Mouse (Mus musculus): ENCODE measurements around the gene Tulp1.
A peak's percentile ranks its signal among the peaks of the same experiment; 100 is the strongest.
"Not testable (repeated sequence)": the region's sequence is repeated elsewhere in the genome, so short reads cannot be mapped to it uniquely, and the experiment has no call there.

Gene Tulp1

DNA sequence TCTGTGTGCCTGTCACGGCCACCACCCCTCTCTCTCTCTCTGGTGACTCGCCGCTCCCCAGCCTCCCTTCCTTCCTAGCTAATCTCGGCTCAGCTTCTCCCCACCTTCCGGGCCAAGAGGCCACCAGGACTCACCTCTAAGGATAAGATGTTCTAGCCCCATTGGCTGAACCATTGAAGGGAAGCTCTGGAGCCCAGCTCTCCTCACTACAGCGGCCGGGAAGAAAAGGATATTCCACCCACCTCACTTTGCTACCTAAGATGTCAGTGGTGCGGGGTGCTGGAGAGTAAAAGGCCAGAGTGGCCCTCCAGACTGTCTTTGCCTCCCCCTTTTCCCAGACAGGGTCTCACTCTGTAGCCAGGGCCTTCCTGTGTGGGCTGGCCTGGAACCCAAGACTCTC is at the start of gene Tulp1:
Gene Tulp1, minus strand, starts transcription at position 101 of the 400 bp plus-strand sequence.
- no peak for DNase-seq (ENCODE audit: low spot score)

DNA sequence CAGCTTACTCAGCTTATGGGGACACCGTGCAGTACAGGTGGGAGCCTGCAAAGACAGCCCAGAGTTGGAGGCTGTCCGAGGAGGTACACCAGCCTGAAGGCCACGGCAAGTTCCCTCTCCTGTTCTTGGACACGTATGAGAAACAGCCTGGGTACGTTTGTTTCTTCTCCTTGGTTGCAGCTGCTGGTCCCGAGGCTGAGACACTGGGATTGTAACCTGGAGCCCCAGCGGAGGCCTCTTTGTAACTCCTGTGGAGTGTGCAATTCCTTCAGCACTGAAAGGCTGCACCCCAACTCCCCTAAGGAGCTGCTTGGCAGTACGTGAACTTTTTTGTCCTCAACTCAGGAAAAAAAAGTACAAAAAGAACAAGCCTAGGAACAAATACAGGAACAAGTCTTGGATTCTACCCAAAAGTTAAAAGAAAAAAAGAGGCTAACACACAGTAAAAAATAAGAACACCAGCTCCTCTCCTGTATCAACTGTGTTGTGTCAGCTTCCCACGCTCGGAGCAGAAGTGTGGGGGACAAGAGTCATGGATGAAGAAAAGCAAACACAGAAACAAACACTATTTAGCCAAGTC is 46.4 kb upstream of the Tulp1 start:
- no peak for DNase-seq (ENCODE audit: low spot score)

DNA sequence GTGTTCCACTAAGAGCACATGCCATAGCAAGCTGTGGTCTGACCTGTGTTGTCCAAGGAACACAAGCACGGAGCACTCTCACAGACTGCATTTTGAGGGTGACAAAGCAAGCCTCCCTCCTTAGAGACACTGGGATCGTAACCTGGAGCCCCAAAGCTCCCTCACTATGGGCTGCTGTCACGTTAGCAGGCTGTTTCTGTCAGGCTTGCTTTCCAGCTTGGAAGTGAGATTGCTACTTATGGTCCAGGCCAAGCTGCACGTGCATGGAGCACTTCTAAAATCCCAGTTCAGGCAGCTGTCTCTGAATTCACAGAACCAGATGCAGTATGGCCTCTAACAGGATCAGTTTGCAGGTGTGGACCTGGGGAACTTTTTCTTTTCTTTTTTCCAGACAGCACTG is 45.7 kb upstream of the Tulp1 start:
- no peak for DNase-seq (ENCODE audit: low spot score)

DNA sequence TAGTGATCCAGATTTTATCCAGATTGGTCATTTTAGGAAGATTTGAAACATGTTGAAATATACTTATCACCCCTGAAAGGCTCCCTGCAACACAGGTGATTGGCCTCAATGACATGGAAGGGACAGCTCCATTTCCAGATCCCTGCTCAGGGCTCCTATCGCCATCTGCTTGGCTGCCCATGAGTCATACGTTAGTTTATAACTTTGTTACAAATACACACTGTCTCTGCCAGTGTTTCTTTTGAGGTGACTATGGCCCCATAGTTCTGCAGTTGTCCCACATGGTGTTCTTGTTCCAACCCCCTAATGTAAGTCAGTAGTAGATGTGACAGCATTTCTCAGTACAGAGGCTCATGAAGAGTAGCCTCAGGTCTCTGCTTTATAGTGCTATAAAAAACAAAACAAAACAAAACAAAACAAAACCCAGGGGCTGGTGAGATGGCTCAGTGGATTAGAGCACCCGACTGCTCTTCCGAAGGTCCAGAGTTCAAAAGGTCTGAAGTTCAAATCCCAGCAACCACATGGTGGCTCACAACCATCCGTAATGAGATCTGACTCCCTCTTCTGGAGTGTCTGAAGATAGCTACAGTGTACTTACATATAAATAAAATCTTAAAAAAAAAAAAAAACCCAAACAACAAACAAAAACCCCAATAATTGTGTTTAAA is 43.4 kb upstream of the Tulp1 start:
- no peak for DNase-seq (ENCODE audit: low spot score)

DNA sequence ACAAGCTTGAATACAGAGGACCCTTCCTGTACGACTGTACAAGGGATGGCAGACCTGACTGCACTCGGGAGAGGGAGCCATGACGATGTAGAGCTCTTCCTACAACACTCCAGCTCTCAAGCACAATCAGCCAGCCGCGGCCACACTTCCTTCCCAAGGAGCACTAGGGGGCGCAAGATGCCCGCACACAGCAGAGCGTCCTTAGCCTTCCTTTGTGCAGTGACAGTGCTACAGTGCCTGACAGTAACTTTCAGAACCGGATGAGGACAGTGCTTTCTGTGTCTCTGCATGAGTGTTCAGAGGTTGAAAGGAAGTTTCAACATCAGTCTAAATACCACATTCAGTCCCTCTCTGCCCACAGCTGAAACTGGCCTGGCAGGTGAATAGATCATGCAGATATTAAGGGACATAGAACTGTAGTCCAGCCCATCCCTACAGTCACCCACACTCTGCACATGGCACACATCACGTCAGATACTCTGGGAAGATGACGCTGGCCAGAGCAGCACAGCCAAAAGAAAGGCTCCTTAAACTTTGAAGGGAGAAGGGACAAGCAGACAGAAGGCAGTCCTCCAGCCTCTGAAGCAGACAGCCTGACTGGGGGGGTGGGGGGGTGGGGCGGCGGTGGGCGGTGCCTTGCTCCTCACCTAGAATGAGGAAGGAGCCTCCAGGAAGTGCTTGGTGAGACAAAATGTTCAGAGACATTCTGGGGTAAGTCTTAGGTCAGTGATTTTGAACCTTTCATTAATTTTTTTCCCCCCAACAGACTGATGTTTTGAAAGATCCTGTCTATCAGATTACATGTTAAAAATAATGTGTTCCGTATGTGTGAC is 42.6 kb upstream of the Tulp1 start:
- DNase-seq (ENCODE audit: low spot score) = peak; percentile 87

DNA sequence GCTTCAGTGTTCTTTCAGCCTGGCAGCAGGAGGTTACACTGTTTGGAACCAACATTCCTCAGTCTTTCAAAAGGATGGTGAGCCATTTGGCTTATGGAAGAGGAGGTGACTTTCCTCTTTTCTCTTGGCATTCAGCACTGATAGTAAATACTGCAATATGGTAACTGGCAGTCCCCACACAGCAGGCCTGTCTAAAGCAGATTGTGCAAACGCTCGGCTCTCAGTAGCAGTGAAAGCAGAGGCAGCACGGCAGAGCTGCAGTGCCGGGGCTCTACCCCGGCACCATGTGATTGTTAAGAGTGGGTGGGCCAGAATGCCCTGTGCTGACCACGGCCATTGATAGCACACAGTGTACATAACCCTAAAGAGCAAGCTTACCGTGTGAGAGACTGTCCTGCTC is 41.4 kb upstream of the Tulp1 start:
- no peak for DNase-seq (ENCODE audit: low spot score)

DNA sequence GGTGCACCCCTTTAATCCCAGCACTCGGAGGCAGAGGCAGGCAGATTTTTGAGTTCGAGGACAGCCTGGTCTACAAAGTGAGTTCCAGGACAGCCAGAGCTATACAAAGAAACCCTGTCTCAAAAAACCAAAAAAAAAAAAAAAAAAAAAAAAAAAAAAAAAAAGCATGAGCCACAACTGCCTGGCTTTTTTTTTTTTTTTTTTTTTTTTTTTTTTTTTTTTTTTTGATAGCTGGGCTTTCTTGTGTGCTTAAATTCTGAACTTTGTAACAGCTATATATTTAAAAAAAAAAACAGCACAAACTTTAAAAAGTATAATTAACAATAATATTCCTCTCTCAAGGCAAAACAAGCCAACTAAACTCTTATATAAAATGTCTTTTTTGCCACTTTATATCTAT is 39.7 kb upstream of the Tulp1 start:
- DNase-seq (ENCODE audit: low spot score) = not testable (repeated sequence)

DNA sequence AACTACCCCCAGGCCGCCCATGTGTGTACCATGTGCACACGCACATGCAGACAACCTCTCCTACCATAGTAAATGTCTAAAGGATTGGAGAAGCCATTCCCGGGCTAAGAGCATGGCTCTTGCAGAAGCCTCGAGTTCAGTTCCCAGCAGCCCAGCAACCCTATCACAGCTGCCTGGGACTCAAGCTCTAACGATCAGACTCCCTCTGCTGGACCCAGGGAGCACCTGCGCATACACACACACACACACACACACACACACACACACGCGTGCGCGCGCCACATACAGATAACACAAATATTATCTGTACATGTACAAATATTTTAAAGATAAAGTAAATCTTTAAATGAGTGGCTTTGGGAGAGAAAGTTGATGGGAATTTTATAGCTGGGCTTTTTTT is 39.3 kb upstream of the Tulp1 start:
- DNase-seq (ENCODE audit: low spot score) = no peak

DNA sequence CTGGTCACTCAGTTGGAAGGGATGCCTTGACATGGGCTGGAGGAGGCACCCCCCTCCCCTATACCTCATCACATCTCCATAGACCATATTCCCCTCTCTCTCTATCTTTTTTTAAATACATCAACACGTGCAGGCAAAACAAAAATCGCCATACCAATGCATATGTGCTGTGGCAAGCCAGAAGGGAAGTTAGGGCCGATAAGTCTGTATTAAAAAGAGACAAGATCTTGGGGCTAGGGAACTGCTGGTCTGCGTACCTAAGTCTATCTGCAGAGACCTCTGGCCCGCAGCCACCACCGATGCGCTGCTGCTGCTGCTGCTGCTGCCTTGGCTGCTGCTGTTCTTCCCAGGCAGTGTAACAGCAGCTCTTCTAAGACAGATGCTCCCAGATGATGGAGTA is 30.0 kb upstream of the Tulp1 start:
- DNase-seq (ENCODE audit: low spot score) = no peak

DNA sequence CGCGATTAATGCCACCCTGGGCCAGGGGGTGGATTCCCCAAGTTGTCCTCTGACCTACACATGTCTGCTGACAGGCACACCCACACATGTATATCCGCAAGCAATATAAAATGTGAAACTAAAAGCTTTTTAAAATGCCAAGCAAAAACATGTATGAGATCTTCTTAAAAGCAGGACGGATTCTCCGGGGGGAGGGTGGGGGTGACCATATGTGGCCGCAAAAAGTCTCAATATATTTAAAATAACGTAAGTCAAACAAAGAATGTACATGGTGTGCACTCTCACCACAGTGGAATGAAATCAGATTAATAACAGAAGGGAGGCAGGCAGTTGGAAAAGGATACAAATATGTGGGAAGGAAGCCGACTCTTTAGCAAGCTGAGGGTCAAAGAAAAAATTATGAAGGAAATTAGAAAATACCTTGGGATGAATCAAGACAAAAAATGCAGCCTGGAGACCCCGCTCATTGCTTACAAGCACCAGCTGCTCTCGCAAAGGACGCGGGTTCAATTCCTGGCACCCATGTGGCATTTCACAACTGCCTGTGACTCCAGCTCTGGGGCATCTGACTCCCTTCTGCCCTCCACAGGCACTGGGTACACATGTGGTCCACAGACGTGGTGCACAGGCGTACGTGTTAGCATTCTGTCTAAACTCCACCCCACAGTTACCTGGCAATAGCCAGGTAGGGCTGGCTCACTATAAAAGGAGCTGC is 29.2 kb upstream of the Tulp1 start:
- no peak for DNase-seq (ENCODE audit: low spot score)

DNA sequence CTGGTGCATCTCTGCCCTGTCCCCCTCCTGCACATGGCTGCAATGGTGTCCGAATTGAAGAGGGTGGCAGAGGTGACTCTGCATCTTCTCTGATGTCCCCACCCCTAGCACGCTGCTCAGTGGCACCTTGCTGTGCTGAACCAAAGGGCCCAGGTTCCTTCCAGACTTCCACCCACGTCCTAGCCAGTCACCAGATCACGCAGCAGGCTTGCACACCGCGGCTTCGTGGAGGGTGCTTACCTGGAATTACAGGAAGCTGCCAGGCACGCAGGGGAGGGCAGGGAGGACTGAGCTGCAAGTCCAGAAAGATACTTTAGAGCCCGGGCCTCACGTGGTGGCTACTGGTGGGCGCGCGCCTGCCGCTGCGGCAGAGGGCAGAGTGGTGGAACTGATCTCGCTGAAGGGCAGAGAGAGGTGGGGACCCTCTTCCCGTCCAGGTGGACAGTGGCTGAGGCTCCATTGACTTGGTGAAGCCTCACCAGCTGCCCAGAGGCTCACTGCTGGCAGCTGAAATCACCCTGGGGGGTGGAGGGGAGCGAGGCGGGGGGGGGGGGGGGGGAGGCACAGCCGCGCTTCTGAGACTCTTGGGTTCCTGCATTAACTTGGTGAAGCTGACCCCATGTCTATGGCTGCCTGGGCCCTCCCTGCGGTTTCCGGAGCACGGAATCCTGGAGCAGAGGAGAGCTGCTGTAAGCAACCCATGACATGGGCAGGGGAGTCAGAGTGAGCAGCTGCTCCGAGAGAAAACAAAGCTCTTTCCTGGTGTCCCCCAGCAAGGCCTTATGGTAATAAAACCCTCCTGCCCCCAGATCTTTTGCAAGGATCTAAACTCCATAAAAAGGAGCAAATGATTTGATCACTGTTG is 26.8 kb upstream of the Tulp1 start:
- DNase-seq (ENCODE audit: low spot score) = no peak

DNA sequence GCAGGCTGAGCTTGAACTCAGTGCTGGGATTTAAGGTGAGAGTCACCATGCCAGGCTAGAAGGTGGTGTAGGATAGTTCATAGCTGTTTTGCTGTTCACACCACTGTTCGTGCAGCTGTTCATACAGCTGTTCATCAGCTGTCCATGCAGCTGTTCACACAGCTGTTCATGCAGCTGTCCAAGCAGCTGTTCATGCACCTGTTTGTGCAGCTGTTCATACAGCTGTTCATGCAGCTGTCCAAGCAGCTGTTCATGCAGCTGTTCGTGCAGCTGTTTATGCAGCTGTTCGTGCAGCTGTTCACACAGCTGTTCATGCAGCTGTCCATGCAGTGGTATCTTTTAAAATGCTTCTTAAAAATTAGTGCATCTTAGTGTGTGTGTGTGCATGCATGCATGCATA is 23.5 kb upstream of the Tulp1 start:
- DNase-seq (ENCODE audit: low spot score) = no peak

DNA sequence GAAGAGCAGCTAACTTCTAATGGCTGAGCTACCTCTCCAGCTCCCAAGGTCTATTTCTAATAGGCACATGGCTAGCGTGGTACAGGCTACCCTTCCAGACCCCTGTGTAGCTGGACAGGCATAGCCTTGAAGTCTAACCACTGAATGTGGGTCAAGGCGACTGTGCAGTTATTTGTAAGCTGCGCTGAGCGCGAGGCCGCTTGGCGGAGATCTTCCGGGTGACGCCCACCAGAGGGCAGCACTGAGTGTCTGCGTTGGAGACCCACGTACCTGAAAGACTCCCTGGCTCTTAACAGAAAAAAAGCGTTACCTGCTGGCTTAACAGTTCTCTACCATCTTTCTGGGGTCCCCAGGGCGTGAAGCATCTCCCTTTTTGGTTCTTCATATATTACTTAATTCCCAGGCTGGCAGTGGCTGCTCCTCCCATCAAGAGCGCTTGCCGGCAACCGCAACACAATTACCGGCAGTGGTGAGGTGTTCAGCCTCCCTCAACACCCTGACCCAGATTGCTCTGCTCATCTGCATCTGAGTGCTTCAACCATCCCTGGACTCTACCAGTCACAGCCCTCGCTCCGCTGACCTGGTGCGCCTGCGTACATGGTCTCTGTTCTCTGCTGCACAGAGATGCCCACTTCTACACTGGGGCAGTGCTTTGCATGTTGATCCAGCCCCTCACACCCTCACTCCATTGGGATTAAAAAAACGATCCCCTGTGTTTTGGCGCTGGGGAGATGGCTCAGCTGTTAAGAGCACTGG is 21.3 kb upstream of the Tulp1 start:
- DNase-seq (ENCODE audit: low spot score) = peak; percentile 64

DNA sequence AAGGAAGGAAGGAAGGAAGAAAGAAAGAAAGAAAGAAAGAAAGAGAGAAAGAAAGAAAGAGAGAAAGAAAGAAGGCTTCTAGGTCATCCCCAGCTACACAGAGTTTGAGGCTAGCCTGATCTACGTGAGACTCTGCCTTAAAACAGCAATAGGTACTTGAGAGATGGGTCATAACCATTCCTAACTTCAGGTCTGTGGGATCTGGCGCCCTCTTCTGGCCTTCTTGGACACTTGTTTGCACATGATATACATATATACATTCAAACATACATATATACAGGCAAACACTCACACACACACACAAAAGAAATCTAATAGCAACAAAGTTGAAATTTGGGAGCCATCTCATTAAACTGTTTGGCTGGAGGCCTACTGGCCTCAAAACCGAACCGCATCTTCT is 19.3 kb upstream of the Tulp1 start:
- DNase-seq (ENCODE audit: low spot score) = no peak

DNA sequence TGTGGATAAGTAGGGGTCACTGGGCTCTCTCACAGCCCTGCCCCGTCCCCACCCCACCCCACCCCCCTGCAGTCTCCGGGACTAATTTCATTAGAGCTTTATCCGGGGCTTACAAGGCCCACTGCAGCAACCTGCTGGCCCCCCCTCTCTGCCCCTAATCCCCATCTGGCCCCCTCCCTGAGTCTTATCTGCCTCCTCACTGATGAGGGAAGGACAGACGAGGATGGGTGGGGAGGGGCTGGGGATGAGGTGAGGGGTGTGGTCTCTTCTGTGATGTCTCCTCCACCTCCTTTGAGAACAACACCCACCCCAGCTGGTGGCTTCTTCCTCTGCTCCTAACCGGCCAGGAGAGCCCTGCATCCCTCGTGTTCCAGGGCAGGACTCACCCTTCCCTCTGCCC is 15.2 kb upstream of the Tulp1 start:
- DNase-seq (ENCODE audit: low spot score) = no peak

DNA sequence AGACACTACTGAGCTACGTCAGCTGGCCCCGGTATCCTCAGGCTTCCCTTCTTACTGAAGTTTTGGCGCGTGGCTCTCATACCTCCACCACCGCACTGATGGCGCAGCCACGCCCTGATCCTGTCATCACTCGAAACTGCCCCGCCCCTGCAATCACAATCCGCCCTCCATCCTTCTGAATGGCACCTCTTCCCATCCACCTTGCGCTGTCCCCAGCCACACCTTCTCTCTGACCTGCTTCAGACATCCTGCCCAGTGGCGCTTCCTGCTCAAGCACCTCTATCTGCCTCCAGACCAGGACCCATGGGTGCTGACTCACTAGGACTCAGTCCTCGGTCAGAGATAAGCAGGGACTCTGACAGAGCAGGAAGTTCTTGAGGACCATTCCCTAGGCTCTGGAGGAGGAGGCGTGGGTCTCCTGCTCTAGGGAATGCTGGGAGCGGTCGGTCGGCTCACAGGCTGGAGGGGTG is 10.6 kb upstream of the Tulp1 start:
- no peak for DNase-seq (ENCODE audit: low spot score)

DNA sequence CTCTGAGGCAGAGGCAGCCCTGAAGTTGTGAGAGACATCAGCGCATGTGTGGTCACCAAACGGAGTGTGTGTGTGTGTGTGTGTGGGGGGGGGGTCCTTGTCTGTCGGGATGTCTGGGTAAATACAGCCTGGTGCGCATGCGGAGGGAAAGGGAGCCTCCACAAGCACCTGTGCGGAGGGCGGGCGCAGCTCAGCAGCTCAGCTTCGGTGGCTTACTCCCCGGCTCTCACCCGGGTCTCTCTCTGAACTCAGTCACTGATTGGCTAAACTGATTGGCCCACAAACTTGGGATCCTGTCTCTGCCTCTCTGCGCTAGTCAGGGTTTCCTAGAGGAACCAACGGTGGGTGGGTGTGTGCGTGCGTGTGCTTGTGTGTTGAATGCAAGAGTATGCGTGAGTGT is 9.5 kb upstream of the Tulp1 start:
- no peak for DNase-seq (ENCODE audit: low spot score)

DNA sequence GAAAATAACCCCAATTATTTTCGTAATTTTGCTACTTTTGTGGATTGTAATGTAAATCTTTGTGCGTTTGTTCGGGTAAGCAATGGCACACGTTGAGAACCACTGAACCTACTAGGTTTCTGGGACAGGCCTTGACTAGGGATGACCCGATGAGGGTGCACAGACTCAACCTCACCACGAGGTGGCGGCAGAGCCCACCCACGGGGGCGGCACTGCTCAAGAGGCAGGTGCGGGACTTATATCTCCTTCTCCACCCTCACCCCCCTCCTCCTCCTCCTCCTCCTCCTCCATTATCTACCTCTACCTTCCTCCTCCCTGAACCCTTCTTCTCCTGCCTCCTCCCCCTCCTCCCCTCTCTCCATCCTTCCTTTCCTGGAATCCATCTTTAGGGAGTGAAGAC is 8.8 kb upstream of the Tulp1 start:
- no peak for DNase-seq (ENCODE audit: low spot score)

DNA sequence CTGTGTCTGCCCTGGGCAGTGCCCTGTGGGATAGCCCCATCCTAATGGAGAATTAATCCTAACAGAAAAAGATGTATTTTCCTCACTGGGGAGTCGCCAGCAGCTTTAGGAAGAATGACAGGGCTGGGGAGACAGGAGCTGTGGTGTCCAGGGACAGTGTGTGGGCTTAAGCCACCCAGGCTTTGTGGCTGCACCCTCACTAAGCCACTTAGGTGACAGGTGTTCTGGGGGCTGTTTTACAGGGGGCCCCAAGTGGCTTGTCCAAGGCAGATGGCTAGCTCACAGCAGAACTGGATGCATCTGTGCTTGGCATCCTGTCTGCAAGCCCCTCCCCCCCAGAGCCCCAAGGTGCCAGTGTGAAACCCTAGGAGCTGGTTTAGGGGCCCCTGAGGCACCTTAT is 6.9 kb upstream of the Tulp1 start:
- no peak for DNase-seq (ENCODE audit: low spot score)

DNA sequence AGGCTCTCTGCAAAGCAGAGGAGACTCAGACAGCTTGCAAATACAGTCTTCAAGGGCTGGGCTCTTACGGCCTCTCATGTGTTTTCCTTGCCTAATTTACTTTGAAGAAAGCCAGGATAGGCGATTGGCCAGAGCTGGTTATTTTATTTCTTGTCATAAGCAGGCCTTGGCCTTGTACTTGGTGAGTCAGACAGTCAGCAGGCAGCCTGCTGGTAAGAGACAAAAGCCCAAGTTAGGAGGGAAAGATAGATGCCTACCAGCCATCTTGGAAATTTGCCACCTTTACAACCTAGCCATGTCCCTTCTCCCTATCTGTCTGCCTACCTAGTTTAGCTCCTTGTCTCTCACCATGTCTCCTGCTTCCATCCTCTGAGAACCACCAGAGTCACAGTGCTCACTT is 6.3 kb upstream of the Tulp1 start:
- no peak for DNase-seq (ENCODE audit: low spot score)

DNA sequence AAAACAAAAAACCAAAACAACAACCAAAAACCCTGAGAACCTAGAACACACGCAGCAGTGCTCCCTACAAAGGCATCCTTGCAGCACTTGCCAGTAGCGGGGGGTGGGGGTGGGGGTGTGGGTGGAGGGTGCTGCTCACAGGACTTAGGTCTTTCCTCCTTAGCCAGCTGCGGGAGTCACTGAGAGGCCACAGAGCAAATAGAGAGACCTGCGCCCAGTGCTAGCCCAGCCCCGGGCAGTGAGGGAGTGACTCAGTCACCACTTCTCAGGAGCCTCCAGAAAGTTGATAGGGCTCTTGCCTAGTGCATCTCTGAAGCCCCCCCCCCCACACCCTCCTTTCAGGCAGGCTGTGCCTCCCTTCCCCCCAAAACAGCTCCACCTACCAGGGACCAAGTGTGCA is 4.0 kb upstream of the Tulp1 start:
- DNase-seq (ENCODE audit: low spot score) = no peak

Measured in left cerebral cortex, adult 11 months (tissue).